Comparison of ENCODE assay signal across 23 mouse cellular contexts in the genomic region with DNA sequence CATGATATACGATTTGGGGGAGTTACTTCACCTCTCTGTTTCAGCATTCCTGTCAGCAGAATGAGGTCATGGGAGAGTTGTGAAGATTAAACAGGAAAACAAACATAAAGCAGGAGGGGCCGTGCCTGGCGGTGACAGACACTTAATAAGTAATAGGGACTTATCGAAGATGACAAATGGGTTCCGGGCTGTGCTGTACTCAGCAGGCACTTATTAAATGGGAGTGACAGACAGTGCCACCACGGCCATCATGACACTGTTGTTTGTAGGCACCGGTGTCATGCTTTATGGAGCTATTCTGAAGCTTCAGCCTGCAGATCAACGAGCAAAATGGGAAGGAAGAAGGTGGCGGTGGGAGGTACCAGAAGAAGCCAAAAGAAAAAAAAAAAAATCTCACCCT.
"Had no signal": no experiment of that assay in that cellular context is flagged by ENCODE, and none has a peak within 500 bp of the region (broad histone marks: within the 10 kb centered on the region; RNA-seq: fewer than 3 reads in every experiment).

No protein-coding gene starts in this region.

- DNase-seq: gastrocnemius, adult 2 months; gastrocnemius, postnatal 10 days; gastrocnemius, postnatal 25 days; heart, postnatal 10 days; heart, postnatal 4 days; kidney, adult 2 months; kidney, adult 9 months; kidney, postnatal 10 days; kidney, postnatal 25 days had no signal

- ATAC-seq: forebrain, embryonic 16.5 days; hindbrain, embryonic 16.5 days; inflammation-experienced regulatory T-cells, adult 6 months; intestine, postnatal 0 days; liver, embryonic 12.5 days had no signal

- H3K4me2 ChIP-seq: heart, embryonic 12.5 days; hindbrain, embryonic 12.5 days; hindbrain, embryonic 14.5 days; limb, embryonic 13.5 days; limb, embryonic 15.5 days; liver, embryonic 12.5 days had no signal

- H3K9me3 ChIP-seq: heart, embryonic 10.5 days; heart, embryonic 12.5 days; hindbrain, embryonic 10.5 days; hindbrain, embryonic 12.5 days; limb, embryonic 13.5 days; limb, embryonic 15.5 days; liver, embryonic 12.5 days had no signal

- H3K27me3 ChIP-seq: heart, embryonic 12.5 days; hindbrain, embryonic 12.5 days; limb, embryonic 13.5 days; limb, embryonic 15.5 days; liver, embryonic 12.5 days had no signal

- H3K9ac ChIP-seq: heart, embryonic 12.5 days; hindbrain, embryonic 12.5 days; hindbrain, embryonic 14.5 days; limb, embryonic 13.5 days; limb, embryonic 15.5 days; liver, embryonic 12.5 days had no signal

- H3K4me3 ChIP-seq: gastrocnemius, adult 2 months; heart, embryonic 10.5 days; heart, embryonic 12.5 days; hindbrain, embryonic 10.5 days; hindbrain, embryonic 12.5 days; layer of hippocampus, adult 2 months; left cerebral cortex, adult 2 months; limb, embryonic 13.5 days; limb, embryonic 15.5 days; liver, embryonic 12.5 days had no signal

- H3K36me3 ChIP-seq: heart, embryonic 10.5 days; heart, embryonic 12.5 days; hindbrain, embryonic 10.5 days; hindbrain, embryonic 12.5 days; limb, embryonic 15.5 days; liver, embryonic 12.5 days had no signal

- H3K4me1 ChIP-seq: heart, embryonic 10.5 days; heart, embryonic 12.5 days; hindbrain, embryonic 10.5 days; hindbrain, embryonic 12.5 days; limb, embryonic 13.5 days; limb, embryonic 15.5 days; liver, embryonic 12.5 days had no signal

- H3K27ac ChIP-seq: gastrocnemius, adult 2 months; heart, embryonic 10.5 days; hindbrain, embryonic 10.5 days; hindbrain, embryonic 12.5 days; hindbrain, embryonic 14.5 days; layer of hippocampus, adult 2 months; left cerebral cortex, adult 2 months; limb, embryonic 13.5 days; limb, embryonic 15.5 days; liver, embryonic 12.5 days had no signal
